ENCODE assay signal across 27 mouse cellular contexts in the genomic region with DNA sequence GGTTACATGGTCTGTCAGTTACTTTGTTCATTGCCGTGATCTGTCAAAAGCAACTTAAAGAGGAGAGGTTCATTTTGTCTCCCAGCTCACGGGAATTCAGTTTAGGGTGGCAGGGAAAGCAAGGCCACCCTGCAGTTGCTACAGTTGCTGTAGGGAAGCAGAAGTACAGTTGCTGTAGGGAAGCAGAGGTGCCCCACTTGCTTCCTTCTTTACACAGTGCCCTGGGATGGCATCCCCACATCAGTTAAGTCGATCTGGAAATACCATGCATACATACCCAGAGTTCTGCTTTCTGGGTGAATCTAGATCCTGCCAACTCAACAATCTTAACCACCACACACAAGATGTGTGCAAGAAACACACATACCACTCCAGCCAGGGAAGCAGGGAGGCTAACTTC. TPM values are rescaled to one million over a fixed set of nuclear protein-coding genes. Genes with fewer than 3 reads are reported as not detected.
A peak's percentile ranks its signal among the peaks of the same experiment; 100 is the strongest.
DNase-seq lines count a peak whose midpoint lies in the region; ATAC-seq and TF ChIP-seq lines count a peak whose summit lies in the region.
"Had no signal": no experiment of that assay in that cellular context is flagged by ENCODE, and none has a peak within 500 bp of the region (broad histone marks: within the 10 kb centered on the region; RNA-seq: fewer than 3 reads in every experiment).

No protein-coding gene starts in this region.

- H3K9me3 ChIP-seq in liver, postnatal 0 days (ENCODE audit: low read length) = no peaks in the 10 kb centered on the region
- H3K9me3 ChIP-seq in liver, embryonic 11.5 days (ENCODE audit: control insufficient read depth, low read length) = no peaks in the 10 kb centered on the region
- H3K9me3 ChIP-seq: embryonic facial prominence, embryonic 10.5 days; embryonic facial prominence, embryonic 13.5 days; forebrain, embryonic 12.5 days; forebrain, embryonic 15.5 days; heart, embryonic 10.5 days; heart, embryonic 13.5 days; hindbrain, embryonic 12.5 days had no signal

- no peaks in the 10 kb centered on the region for H3K27me3 ChIP-seq in liver, postnatal 0 days (ENCODE audit: insufficient read depth, low read length)
- no peaks in the 10 kb centered on the region for H3K27me3 ChIP-seq in liver, embryonic 11.5 days (replicated peaks; ENCODE audit: control insufficient read depth, insufficient read depth, low read length)
- H3K27me3 ChIP-seq: embryonic facial prominence, embryonic 13.5 days; forebrain, embryonic 12.5 days; forebrain, embryonic 15.5 days; heart, embryonic 13.5 days; hindbrain, embryonic 12.5 days; Patski had no signal

- TF ChIP-seq CTCF in liver, postnatal 0 days (IDR thresholded peaks at IDR 0.05; ENCODE audit: low read depth) = no peak

- no peaks in the 10 kb centered on the region for H3K4me1 ChIP-seq in liver, postnatal 0 days (ENCODE audit: insufficient read depth)
- no peaks in the 10 kb centered on the region; the same call in 1 of the 2 replicates for H3K4me1 ChIP-seq in liver, embryonic 11.5 days (replicated peaks; ENCODE audit: control insufficient read depth, insufficient read depth, low read length)
- H3K4me1 ChIP-seq: forebrain, embryonic 12.5 days; forebrain, embryonic 15.5 days; hindbrain, embryonic 12.5 days had no signal

- 42% methylated on average over 3 of the region's 3 CpGs for WGBS in liver, postnatal 0 days (ENCODE audit: insufficient replicate concordance)
- WGBS in liver, embryonic 11.5 days = 67% methylated on average over 3 of the region's 3 CpGs

- peak overlapping the region; percentile 23; the same call in 1 of the 2 replicates for H3K27ac ChIP-seq in liver, postnatal 0 days (ENCODE audit: low read depth)
- H3K27ac ChIP-seq in liver, embryonic 11.5 days (ENCODE audit: low read depth, low read length) = no peak overlapping the region
- H3K27ac ChIP-seq: embryonic facial prominence, embryonic 10.5 days; embryonic facial prominence, embryonic 13.5 days; forebrain, embryonic 12.5 days; forebrain, embryonic 15.5 days; heart, adult 2 months; heart, embryonic 10.5 days; heart, embryonic 13.5 days; hindbrain, embryonic 12.5 days had no signal

- no peak overlapping the region for H3K4me3 ChIP-seq in liver, postnatal 0 days (ENCODE audit: low read depth, low read length)
- no peak overlapping the region for H3K4me3 ChIP-seq in liver, embryonic 11.5 days (ENCODE audit: low read depth, low read length)
- H3K4me3 ChIP-seq: embryonic facial prominence, embryonic 10.5 days; embryonic facial prominence, embryonic 13.5 days; erythroblast, embryonic 14.5 days; forebrain, embryonic 12.5 days; forebrain, embryonic 15.5 days; heart, adult 2 months; heart, embryonic 10.5 days; heart, embryonic 13.5 days; hindbrain, embryonic 12.5 days had no signal

- TF ChIP-seq EP300 in liver, postnatal 0 days (IDR thresholded peaks at IDR 0.05; ENCODE audit: low read depth) = no peak

- no peaks in the 10 kb centered on the region for H3K36me3 ChIP-seq in liver, postnatal 0 days (replicated peaks; ENCODE audit: insufficient read depth, low read length)
- H3K36me3 ChIP-seq in liver, embryonic 11.5 days (ENCODE audit: control insufficient read depth, insufficient read depth, low read length) = no peaks in the 10 kb centered on the region
- H3K36me3 ChIP-seq: embryonic facial prominence, embryonic 10.5 days; embryonic facial prominence, embryonic 13.5 days; forebrain, embryonic 12.5 days; forebrain, embryonic 15.5 days; heart, embryonic 10.5 days; heart, embryonic 13.5 days; hindbrain, embryonic 12.5 days had no signal

- ATAC-seq in liver, postnatal 0 days = peak; percentile 44; the same call in 1 of the 2 replicates
- no peak for ATAC-seq in liver, embryonic 11.5 days (replicated peaks; ENCODE audit: low FRiP score)
- ATAC-seq in granulocyte monocyte progenitor cell, adult 5-6 weeks (replicated peaks; ENCODE audit: poor library complexity, severe bottlenecking) = peak; percentile 95
- ATAC-seq in megakaryocyte, adult 5-6 weeks (ENCODE audit: poor library complexity, severe bottlenecking) = peak; percentile 94
- ATAC-seq: forebrain, embryonic 15.5 days; hindbrain, embryonic 16.5 days; Patski had no signal

- no peak for DNase-seq in liver, postnatal 0 days
- no peak for DNase-seq in liver, embryonic 11.5 days (ENCODE audit: low spot score)
- DNase-seq in ovary, adult 18-20 months (ENCODE audit: low spot score) = no peak
- no peak for DNase-seq in layer of hippocampus, adult 8-10 months (ENCODE audit: low spot score in 2 of 2)
- DNase-seq in embryo, embryonic 9.5 days (ENCODE audit: extremely low spot score) = no peak
- DNase-seq in neural tube, embryonic 10.5 days (ENCODE audit: extremely low spot score, low spot score) = no peak
- DNase-seq: adrenal gland, adult 2 months; adrenal gland, postnatal 14 days; cerebellum, adult 18-20 months; cerebellum, adult 9-10 months; cerebellum, postnatal 14 days; gastrocnemius, postnatal 25 days; heart, adult 2 months; heart, postnatal 14 days; heart, postnatal 4 days had no signal

- no peak overlapping the region for H3K4me2 ChIP-seq in liver, postnatal 0 days (ENCODE audit: low read depth, low read length)
- H3K4me2 ChIP-seq in liver, embryonic 11.5 days = no peak overlapping the region
- H3K4me2 ChIP-seq: embryonic facial prominence, embryonic 13.5 days; forebrain, embryonic 12.5 days; forebrain, embryonic 15.5 days; heart, embryonic 13.5 days; hindbrain, embryonic 12.5 days had no signal

- no peak overlapping the region for H3K9ac ChIP-seq in liver, postnatal 0 days (replicated peaks)
- H3K9ac ChIP-seq in liver, embryonic 11.5 days (ENCODE audit: low read depth, low read length) = no peak overlapping the region
- H3K9ac ChIP-seq: embryonic facial prominence, embryonic 13.5 days; forebrain, embryonic 12.5 days; forebrain, embryonic 15.5 days; heart, embryonic 13.5 days; hindbrain, embryonic 12.5 days had no signal

RNA-seq across cellular contexts. Expression of a gene that starts 54.6 kb away (rescaled TPM):
- 12.2 and 15.2 TPM in 2 replicates for polyA plus RNA-seq in liver, postnatal 0 days (2015; fragmentation: Nextera tagmentation; extraction: Ambion mirVana)
- polyA plus RNA-seq in liver, embryonic 11.5 days (2014; fragmentation: Nextera tagmentation; extraction: Ambion mirVana) = 40.9 and 41.9 TPM in 2 replicates
- total RNA-seq in granulocyte monocyte progenitor cell, adult 5-6 weeks (2014; fragmentation: Nextera tagmentation) = 28.4 and 69.7 TPM in 2 replicates
- 74.5 and 81.7 TPM in 2 replicates for total RNA-seq in granulocyte monocyte progenitor cell, adult 5-6 weeks (2017)
- total RNA-seq in megakaryocyte, adult 5-6 weeks (2015) = 7.0 and 8.3 TPM in 2 replicates
- total RNA-seq in megakaryocyte, adult 5-6 weeks (2017) = 7.5 and 8.4 TPM in 2 replicates
- total RNA-seq in layer of hippocampus, adult 8-10 months (2022) = 1 to 10 TPM; 3.2 to 5.1 (median 4.4) TPM
- polyA plus RNA-seq: erythroblast, embryonic 14.5 days had no signal
